Mouse (Mus musculus) embryonic fibroblast, embryonic 13.5 days (primary cell): Measurements from ENCODE around the gene Olfr325.

Experiments
- CTCF ChIP-seq: IDR thresholded peaks from 2 replicates; pipeline ENCODE4 v1.5.1; 2011; ENCODE audit warnings: mild to moderate bottlenecking, control low read depth, low read length, moderate library complexity, borderline replicate concordance; ENCODE audit not compliant: insufficient read depth
- POLR2A ChIP-seq: IDR thresholded peaks from 2 replicates; pipeline ENCODE4 v1.6.1; 2011; ENCODE audit warnings: low read depth, mild to moderate bottlenecking, control low read depth, low read length, moderate library complexity

- no peak for TF ChIP-seq CTCF
- no peak for TF ChIP-seq POLR2A
These were observed 27.7 kb downstream of the Olfr325 start for GRCm38 (mm10) chr11:58605228-58605627.
